Mouse (Mus musculus) effector memory CD4-positive, alpha-beta T cell, adult 7 months (primary cell): ENCODE results near the gene A530032D15Rik. TPM values are rescaled to one million over a fixed set of nuclear protein-coding genes. Genes with fewer than 3 reads are reported as not detected.

Experiments used
- polyA plus RNA-seq: library from polyadenylated mRNA; unstranded; fragments of 100-300 nt; shearing (Covaris generic); gene quantifications from one replicate; pipeline ENCODE4 v1.2.1, GENCODE M21; 2017

Gene A530032D15Rik
- polyA plus RNA-seq = 1.1 TPM

DNA sequence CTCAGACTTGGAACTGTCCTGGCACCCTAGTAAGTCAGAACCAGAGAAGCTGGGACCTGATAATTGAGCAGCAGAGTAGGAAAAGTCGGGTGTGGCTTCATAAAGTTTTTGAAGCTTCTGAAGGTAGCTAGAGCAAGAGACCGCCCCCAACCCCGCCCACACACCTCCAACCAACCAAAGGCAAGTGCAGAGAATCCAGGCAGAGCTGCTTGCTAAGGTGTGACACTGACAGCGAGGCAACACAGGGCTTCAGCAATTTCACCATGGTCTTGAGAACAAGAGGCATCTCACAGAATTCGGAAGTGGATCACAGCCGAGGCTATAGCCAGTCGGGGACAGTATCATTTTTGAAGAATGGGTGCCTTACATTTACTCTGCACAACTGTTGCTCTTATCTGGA lies at the start of gene A530032D15Rik:
Gene A530032D15Rik, minus strand, starts transcription at position 101 of the 400 bp plus-strand sequence.

DNA sequence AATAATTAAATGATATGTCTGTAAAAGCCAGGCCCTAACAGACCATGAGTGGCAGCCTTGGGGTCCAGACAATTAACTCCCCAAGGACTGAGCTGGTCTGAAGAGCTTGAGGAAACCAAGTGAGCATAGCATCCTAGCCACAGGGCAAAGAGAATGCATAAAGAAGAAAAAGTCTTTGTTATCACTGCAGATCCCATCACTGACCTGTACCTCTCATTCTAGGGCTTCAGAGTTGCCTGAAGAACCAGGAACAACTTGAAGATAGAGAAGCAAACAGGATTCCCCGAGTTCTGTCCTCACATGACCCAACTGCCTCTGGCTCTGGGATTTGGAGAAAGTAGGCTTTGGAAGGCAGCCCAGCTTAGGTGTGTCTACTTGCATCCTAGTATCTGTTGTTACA lies 9.8 kb downstream of the A530032D15Rik start, which contains the start of gene Gm10553:
Gene Gm10553, plus strand, starts transcription at position 301 of the 400 bp plus-strand sequence.

Other genes with a start within 250 kb of the A530032D15Rik start
- not detected for gene Slc16a14, start 174.7 kb downstream of the A530032D15Rik start, polyA plus RNA-seq
- gene Gm10553, start 9.7 kb downstream of the A530032D15Rik start, polyA plus RNA-seq = 2.6 TPM
- 13.6 TPM for gene C130026I21Rik, start 160.7 kb upstream of the A530032D15Rik start, polyA plus RNA-seq